Mouse (Mus musculus): ENCODE measurements at regions not wholly inside any gene's neighbourhood (a gene's known extent, or its start where the extent isn't known, plus 50 kb on each side); places are given as distances from the start of the nearest gene placed in this dataset.

DNA sequence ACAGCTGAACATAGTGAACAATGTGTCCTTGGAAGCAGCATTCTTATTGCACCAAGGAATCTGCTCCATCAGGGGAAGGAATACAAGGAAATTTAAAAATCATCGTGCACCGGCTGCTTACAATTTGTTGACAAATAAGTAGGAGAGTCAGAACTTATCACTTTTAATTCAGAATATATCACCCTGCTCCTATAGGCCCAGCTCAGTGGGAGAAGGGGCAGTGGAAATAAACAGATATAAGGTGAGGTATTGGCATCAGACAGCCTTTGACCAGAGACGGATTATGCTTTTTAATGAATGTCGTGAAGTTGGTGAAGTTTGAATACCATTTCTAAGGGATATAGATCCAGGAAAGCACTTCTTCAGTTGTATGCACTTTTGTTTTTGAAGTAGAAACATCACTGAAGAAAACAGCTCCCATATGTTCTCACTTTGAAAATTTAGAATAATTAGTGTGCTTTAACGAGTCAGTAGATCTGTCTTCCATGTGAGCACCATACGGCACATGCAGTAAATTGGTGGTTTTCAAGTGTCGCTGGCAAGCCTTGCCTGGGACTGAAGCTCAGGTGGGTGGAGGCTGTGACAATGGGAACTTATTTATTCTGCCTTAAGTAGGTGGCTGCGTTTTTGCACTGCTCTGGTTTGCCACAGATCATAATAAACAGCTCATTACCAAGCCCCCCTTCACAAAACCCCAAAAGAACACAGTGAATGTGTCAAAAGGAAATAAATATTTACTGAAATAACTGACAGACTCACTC, 176.1 kb upstream of the Clnk start:
- no peak for ATAC-seq (replicated peaks; ENCODE audit: poor library complexity)

DNA sequence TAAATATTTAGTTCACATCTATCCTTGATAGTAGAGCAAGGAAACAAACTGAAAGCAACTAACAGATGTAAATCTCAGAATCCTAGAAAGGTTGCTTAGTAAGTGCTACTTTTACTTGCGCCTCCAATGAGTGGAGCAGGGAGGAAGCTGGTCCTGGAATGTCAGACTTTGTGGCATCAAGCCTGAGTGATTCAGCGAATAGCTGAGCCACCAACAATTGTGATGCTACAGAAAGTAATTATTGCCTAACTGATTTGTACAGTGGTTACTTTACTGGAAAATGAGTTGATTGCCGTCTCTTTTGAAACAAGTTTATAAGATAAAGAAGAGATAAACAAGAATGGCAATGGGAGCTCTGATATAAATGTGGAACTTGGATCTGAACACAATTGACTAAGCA, 173.9 kb upstream of the Clnk start:
- no peak for ATAC-seq (replicated peaks; ENCODE audit: poor library complexity)

DNA sequence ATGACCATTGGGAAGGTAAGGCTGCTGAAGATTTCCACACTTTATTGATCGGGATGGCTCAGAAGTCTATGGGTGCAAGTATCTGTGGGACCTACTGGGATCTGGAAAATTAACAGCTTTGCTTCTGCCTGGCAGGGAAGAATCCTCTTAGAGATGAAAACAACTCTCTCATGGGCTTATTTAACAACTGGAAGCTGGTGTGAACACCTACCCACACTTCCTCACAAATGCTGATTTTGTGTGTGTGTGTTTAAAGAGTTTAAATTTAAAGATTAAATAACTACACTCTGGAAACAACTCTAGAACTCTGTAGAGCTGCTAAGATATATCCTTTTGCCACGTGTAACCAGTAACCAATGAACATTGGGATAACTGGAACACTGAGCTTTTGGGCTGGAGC, 172.5 kb upstream of the Clnk start:
- no peak for ATAC-seq (replicated peaks; ENCODE audit: poor library complexity)

DNA sequence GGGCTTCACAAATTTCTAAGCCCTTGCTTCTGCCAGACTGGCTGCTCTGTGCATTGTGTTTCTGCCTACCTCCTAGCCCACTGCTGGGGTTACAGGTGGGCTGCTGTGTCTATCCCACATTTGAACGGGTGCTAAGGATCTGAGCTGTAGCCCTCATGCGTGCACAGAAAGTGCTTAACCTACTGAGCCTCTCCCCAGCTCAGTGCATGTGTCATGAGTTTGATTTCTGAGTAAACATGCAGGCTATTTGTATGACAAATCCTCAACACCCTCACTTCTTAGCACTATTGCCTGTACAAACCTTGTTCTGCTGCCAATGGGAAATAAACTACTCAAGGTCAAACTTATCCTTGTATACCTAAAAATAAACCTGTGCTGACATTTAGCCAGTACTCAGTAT, 163.9 kb upstream of the Clnk start:
- ATAC-seq (replicated peaks; ENCODE audit: poor library complexity): no peak

DNA sequence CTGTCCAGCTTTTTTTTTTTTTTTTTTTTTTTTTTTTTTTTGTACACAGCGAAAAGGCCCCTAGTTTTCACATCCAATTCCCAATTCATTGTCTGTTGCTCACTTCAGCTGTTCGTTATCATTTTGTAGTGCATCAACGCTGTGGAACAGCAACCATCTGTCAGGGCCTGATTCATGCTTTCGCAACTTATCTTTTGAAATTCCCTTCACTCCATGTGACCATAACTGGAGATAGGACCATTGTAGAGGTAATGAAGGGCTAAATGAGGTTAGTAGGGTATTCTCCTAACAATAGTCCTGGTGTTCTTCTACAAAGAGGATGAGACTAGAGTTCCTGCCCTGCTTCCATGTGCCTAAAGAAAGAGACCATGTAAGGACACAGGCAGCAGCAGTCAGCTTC, 146.6 kb upstream of the Clnk start:
- no peak for ATAC-seq (replicated peaks; ENCODE audit: poor library complexity)

DNA sequence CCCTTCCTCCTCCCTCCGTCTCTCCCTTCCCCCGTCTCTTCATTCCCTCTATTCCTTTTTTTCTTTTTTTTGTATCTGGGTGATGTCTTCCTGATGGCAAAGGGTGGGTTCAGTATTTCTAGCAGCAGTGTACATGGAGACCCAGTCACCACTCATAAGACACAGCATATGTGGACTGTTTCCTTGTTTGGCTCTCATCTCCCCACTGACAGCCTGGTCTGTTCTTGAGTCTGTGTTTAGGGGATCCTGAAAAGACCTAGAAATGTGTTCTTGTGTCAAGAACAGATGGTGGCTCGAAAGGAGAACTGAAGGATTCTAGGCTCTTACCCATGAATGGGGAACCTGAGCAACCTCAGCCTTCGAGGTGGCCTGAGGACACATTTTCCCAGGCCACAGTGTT, 124.0 kb upstream of the Clnk start:
- no peak for ATAC-seq (replicated peaks; ENCODE audit: poor library complexity)

DNA sequence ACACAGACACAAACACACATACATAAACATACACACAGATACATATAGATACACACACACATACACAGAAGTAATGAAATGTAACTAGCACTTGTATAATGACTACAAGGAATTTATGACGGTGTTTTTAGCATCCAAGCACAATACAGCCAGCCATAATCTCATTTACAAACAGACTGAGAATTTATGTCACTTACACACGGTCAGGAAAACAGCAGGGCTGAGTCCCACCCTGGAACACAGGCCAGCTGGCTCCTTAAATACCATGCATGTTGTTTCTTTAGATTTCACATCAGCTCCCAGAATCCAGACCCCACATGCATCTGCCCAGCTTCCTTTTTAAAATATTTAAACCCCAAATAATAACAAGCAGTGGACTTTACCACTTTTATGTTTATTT, 123.1 kb upstream of the Clnk start:
- no peak for ATAC-seq (replicated peaks; ENCODE audit: poor library complexity)

DNA sequence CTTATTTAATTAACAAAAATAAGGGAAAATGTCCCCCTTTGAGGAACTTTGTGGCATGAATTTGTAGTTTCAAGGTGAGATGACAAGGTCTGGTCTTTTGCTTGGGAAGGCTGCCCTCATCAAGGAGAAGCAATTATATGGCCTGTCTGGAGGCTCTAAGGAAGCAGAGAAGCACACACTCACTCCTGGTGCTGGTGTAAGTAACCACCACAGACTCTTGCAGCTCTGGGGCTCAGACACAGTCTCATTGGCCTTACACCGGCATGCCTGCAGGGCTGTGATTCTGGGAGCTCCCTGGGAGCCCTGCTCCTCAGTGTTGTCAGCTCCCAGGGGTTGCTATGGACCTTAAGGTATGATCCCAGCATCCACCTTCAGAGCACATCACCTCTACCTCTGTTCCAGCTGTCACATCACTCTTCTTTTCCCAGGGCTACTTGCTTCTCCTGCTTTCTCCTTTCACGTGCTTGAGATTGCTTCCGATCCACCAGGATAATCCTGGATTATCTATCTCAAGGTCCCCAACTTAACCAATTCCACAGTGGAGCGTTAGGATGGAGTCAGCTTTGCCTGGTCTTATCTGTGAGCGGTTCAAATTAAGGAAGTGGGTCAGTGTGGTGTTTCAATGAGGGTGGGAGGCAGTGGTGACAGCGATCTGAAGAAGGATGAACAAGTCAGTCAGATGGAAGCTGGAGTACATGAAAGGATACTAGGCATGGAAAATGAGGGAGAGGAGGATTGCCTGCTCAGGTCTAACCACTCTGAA, 96.0 kb upstream of the Clnk start:
- peak; percentile 62 for ATAC-seq (replicated peaks; ENCODE audit: poor library complexity)

DNA sequence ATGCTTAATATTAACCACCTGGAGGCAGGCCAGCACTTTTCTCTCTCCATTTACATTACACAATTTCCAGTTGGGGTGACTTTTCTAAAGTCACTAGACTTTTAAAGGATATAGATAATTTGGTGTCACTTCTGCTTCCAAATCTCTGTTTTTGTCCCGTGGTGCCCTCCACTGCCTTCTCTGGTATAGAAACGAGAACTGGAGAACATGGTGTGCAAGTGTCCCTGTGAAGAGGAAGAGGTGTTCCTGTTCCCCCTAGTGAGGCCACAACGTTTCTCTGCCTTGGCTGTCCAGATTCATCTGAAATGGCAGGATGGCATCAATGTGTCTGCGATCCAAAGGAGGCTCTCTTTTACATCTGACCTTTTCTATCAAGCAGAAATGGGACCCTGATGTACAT, 93.9 kb upstream of the Clnk start:
- ATAC-seq (replicated peaks; ENCODE audit: poor library complexity): peak; percentile 91

DNA sequence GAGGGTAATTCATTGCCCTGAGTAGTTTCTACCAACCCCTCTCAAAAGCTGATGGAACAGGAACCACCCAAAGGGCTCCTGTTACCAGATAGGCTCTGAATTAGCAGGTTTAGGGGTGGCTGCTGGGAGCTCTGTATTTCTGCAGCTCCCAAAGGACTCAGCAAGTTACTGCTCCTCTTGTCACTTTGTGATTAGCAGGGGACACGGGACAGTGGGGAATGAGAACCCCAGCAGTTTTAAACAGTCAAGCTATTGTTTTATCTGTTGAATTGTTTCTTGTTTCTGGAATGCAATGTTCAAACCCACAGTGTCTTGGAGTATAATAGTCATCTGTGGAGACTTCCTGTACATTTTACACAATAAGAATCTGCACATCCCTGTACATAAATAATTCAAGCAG, 90.4 kb upstream of the Clnk start:
- no peak for ATAC-seq (replicated peaks; ENCODE audit: poor library complexity)

DNA sequence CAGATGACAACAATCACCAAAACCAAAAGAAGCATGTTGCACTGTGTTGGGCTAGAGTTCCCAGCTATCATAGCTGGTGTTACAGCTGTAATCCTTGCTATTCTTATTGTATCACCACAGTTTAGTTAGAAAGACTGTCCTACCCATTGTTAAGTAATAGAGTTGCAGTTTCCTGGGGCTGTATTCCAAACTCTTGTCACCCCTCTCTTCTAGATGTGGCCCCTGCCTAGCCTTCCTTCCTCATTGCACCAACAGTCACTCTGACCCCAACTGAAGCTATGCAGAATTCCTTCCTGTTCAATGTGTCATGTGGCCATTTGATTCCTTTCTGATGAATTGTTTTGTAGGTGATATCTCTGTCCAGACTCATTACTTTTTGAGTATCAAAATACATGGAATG, 87.8 kb upstream of the Clnk start:
- ATAC-seq (replicated peaks; ENCODE audit: poor library complexity): peak; percentile 70

DNA sequence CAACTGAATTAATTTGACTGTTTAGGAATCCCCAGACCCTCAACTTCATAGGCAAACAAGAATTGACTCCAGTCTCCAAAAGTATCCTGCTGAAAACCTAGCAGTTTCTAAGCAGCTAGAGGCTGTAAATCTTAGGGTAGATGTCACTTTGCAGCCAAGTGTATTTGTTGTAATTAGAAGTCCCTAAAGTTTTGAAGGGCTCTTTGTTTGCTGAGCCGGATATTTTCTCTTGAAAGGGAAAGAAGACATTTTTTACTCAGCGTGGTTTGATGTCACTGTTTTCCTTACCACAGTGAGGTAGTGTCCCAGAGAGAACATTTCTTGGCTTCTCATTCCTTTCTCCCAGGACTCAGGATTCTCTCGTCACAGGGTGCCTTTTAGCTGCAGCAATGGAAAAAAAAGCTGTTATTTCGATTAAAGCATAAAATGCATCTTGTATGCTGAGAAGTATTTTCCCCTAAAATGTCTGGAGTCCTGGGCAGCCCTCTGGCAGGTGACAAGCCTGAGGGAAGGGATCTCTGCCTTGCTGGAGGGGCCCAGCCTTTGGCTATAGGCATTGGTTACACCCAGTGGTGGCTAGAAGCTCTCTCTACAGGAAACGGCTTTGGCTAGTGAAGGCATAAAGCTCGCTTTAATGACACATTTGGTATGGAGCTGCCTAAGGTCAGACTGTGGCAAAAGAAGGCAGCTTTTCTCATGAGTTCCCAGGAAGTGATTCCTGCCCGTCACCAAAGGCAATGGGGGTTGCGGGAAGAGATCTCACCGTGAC, 74.1 kb upstream of the Clnk start:
- no peak for ATAC-seq (replicated peaks; ENCODE audit: poor library complexity)

DNA sequence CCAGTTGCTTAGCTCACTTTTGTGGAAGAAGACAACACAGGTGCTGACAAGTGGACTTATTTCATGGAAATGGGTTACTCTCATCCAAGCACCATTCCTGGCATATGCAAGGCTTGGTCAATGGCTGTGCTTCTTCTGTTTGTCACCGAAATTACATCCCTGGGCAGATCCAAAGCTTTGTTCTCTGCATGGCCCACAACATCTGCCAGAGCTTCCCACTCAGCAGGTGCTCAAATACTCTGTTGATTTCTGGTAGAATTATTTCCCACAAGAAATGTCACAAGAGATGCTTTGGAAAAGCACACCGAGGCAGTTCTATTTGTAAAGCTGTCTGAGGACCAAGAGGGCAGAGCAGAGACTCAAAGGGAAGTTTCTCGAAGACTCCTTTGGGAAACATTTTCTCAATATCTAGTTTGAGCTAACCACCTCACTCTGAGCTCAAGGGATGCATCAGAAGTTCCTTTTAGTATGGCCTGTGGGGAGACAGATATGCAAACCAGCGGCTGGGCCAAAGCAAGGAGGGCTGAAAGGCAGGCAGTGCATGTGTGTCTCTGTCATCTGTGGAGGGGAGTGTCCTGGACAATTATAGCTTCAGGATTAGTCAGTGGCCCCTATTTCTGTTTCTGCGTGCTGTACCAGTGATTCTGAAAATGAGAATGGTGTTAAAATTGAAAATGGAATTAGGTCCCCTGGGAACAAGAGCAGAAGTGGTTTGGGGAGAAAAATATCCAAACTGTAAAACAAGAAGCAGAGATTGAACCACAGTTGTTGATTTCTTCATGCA, 69.5 kb upstream of the Clnk start:
- ATAC-seq (replicated peaks; ENCODE audit: poor library complexity): no peak

DNA sequence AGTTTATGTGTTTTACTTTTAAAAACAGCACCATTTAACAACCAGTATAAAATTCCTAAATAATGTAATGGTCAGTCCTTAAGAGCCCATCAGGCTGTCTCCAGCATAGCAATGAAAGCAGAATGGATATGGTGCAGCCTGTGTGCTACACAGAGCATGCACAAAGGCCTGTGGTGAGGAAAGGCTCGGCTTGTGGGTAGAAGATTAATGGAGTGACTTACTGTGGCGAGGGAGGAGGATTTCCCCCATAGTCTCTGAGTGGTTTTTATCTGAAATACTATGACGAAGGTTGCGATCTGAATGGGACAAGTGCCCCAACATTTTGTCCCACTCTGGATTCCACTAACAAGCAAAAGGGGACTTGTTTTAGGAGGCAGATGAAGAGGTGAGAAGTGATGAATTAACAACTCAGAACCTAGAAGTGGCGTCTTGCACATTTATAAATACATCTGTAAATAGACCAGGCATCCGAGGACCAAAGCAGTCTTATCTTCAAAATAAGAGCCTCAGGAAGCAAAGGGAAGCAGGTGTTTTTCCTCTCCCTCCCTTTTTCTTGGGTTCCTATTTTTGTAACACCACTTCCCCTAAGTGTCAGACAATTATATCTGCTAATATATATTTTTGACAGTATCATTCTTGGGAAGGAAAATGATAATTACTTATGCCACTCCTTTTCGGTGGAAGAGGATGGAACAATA, 55.9 kb upstream of the Clnk start:
- peak; percentile 82 for ATAC-seq (replicated peaks; ENCODE audit: poor library complexity)

DNA sequence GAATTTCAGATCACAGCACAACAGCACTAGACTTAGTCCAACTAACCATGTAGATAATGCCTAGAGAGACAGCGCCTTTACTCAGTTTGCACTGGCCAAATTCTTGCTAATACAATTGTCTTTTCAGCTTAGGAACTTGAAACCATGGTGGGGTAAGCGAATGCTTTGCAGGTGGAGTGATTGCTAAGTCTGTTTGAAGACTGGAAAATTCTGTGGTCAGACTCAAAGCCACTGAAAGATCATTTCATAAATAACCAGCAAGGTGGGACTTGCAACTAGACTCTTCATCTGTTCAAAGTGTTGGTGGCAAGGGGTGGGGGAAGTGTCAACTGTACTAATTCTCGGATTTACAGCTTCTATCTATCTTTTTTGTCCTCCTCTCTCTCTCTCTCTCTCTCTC, 50.4 kb upstream of the Clnk start:
- ATAC-seq (replicated peaks; ENCODE audit: poor library complexity): no peak

All from megakaryocyte progenitor cell, adult 5-6 weeks (primary cell).